Mouse (Mus musculus): ENCODE measurements around the gene Tshz2. TPM values are rescaled to one million over a fixed set of nuclear protein-coding genes. Genes with fewer than 3 reads are reported as not detected.

Gene Tshz2
- polyA plus RNA-seq, 1 experiment from 2014 or later = 50.4 TPM

GRCm38 (mm10) chr2:169790439-169791131 is 157.8 kb downstream of the Tshz2 start:
- ATAC-seq (ENCODE audit: low FRiP score) = peak; percentile 64; the same call in 1 of the 2 replicates
- Histone ChIP-seq H3K27ac (replicated peaks) (peak overlapping the region; percentile 72), H3K27me3 (replicated peaks) (no peaks in the 10 kb centered on the region), H3K4me2 (peak overlapping the region; percentile 56), H3K36me3 (no peaks in the 10 kb centered on the region), H3K4me3 (replicated peaks) (peak overlapping the region; percentile 28), H3K4me1 (peaks cover 46% of the 10 kb centered on the region), H3K9me3 (replicated peaks) (no peaks in the 10 kb centered on the region), H3K9ac (replicated peaks) (peak overlapping the region; percentile 36; the same call in 1 of the 2 replicates)
- WGBS = 2% methylated on average over 12 of the region's 12 CpGs

- ATAC-seq (ENCODE audit: low FRiP score) = no peak
- 18% methylated on average over 3 of the region's 3 CpGs for WGBS
- no peaks in the 10 kb centered on the region for H3K36me3 ChIP-seq
- peaks cover 37% of the 10 kb centered on the region for H3K4me1 ChIP-seq
- no peak overlapping the region for H3K9ac ChIP-seq (replicated peaks)
- H3K27ac ChIP-seq (replicated peaks) = peak overlapping the region; percentile 51
- no peak overlapping the region for H3K4me3 ChIP-seq (replicated peaks)
- H3K9me3 ChIP-seq (replicated peaks) = no peaks in the 10 kb centered on the region
- no peaks in the 10 kb centered on the region for H3K27me3 ChIP-seq (replicated peaks)
- H3K4me2 ChIP-seq = no peak overlapping the region
These were observed 159.9 kb downstream of the Tshz2 start for GRCm38 (mm10) chr2:169792706-169793105.

- Histone ChIP-seq H3K9ac (replicated peaks) (no peak overlapping the region), H3K4me1 (no peaks in the 10 kb centered on the region; the same call in 1 of the 2 replicates), H3K4me2 (no peak overlapping the region), H3K4me3 (replicated peaks) (no peak overlapping the region), H3K36me3 (no peaks in the 10 kb centered on the region), H3K27me3 (replicated peaks) (no peaks in the 10 kb centered on the region), H3K27ac (replicated peaks) (no peak overlapping the region), H3K9me3 (replicated peaks) (no peaks in the 10 kb centered on the region)
- ATAC-seq (ENCODE audit: low FRiP score) = no peak
- WGBS = 85% methylated on average over 6 of the region's 6 CpGs
These were observed 169.4 kb downstream of the Tshz2 start for GRCm38 (mm10) chr2:169802241-169802640.

GRCm38 (mm10) chr2:169804380-169804779 is 171.6 kb downstream of the Tshz2 start:
- no peak for ATAC-seq (ENCODE audit: low FRiP score)
- Histone ChIP-seq H3K9ac (replicated peaks) (no peak overlapping the region), H3K27me3 (replicated peaks) (no peaks in the 10 kb centered on the region), H3K36me3 (no peaks in the 10 kb centered on the region), H3K9me3 (replicated peaks) (no peaks in the 10 kb centered on the region), H3K4me2 (no peak overlapping the region), H3K4me3 (replicated peaks) (no peak overlapping the region), H3K4me1 (0 out of 2 replicates have a peak, but pooled peaks cover 5% of the 10 kb centered on the region), H3K27ac (replicated peaks) (no peak overlapping the region)
- 68% methylated on average over 5 of the region's 5 CpGs for WGBS

- Histone ChIP-seq H3K36me3 (no peaks in the 10 kb centered on the region), H3K4me3 (replicated peaks) (no peak overlapping the region), H3K4me2 (no peak overlapping the region), H3K27ac (replicated peaks) (no peak overlapping the region), H3K9ac (replicated peaks) (no peak overlapping the region), H3K27me3 (replicated peaks) (no peaks in the 10 kb centered on the region), H3K9me3 (replicated peaks) (no peaks in the 10 kb centered on the region), H3K4me1 (peaks cover 10% of the 10 kb centered on the region; the same call in 1 of the 2 replicates)
- ATAC-seq (ENCODE audit: low FRiP score) = no peak
- WGBS = 86% methylated on average over 12 of the region's 12 CpGs
These were observed 172.7 kb downstream of the Tshz2 start for GRCm38 (mm10) chr2:169805545-169805944.

GRCm38 (mm10) chr2:169811589-169811988 is 178.8 kb downstream of the Tshz2 start:
- Histone ChIP-seq H3K36me3 (no peaks in the 10 kb centered on the region), H3K27ac (replicated peaks) (no peak overlapping the region; the same call in 1 of the 2 replicates), H3K9ac (replicated peaks) (no peak overlapping the region), H3K9me3 (replicated peaks) (no peaks in the 10 kb centered on the region), H3K27me3 (replicated peaks) (no peaks in the 10 kb centered on the region), H3K4me2 (0 out of 2 replicates have a peak overlapping the region, but pooled peaks have one; percentile 7), H3K4me1 (peaks cover 47% of the 10 kb centered on the region), H3K4me3 (replicated peaks) (no peak overlapping the region)
- peak; percentile 70 for ATAC-seq (ENCODE audit: low FRiP score)
- WGBS = 20% methylated on average over 5 of the region's 5 CpGs

GRCm38 (mm10) chr2:169812055-169812454 is 179.2 kb downstream of the Tshz2 start:
- Histone ChIP-seq H3K9me3 (replicated peaks) (no peaks in the 10 kb centered on the region), H3K9ac (replicated peaks) (no peak overlapping the region), H3K4me1 (peaks cover 47% of the 10 kb centered on the region), H3K4me2 (0 out of 2 replicates have a peak overlapping the region, but pooled peaks have one; percentile 4), H3K27me3 (replicated peaks) (no peaks in the 10 kb centered on the region), H3K4me3 (replicated peaks) (no peak overlapping the region), H3K27ac (replicated peaks) (peak overlapping the region; percentile 66), H3K36me3 (no peaks in the 10 kb centered on the region)
- 35% methylated on average over 8 of the region's 8 CpGs for WGBS
- ATAC-seq (ENCODE audit: low FRiP score) = peak; percentile 62; the same call in 1 of the 2 replicates

GRCm38 (mm10) chr2:169812940-169813339 is 180.1 kb downstream of the Tshz2 start:
- 86% methylated on average over 7 of the region's 7 CpGs for WGBS
- no peaks in the 10 kb centered on the region for H3K36me3 ChIP-seq
- no peak for ATAC-seq (ENCODE audit: low FRiP score)
- no peak overlapping the region for H3K9ac ChIP-seq (replicated peaks)
- peaks cover 43% of the 10 kb centered on the region for H3K4me1 ChIP-seq
- no peaks in the 10 kb centered on the region for H3K9me3 ChIP-seq (replicated peaks)
- no peaks in the 10 kb centered on the region for H3K27me3 ChIP-seq (replicated peaks)
- H3K4me2 ChIP-seq = no peak overlapping the region
- no peak overlapping the region for H3K4me3 ChIP-seq (replicated peaks)
- peak overlapping the region; percentile 49; the same call in 1 of the 2 replicates for H3K27ac ChIP-seq (replicated peaks)

GRCm38 (mm10) chr2:169814351-169814750 is 181.5 kb downstream of the Tshz2 start:
- Histone ChIP-seq H3K4me1 (peaks cover 46% of the 10 kb centered on the region), H3K27ac (replicated peaks) (peak overlapping the region; percentile 58; the same call in 1 of the 2 replicates), H3K9me3 (replicated peaks) (no peaks in the 10 kb centered on the region), H3K4me3 (replicated peaks) (no peak overlapping the region), H3K4me2 (no peak overlapping the region), H3K9ac (replicated peaks) (no peak overlapping the region), H3K36me3 (no peaks in the 10 kb centered on the region), H3K27me3 (replicated peaks) (no peaks in the 10 kb centered on the region)
- ATAC-seq (ENCODE audit: low FRiP score) = no peak
- WGBS = 81% methylated on average over 3 of the region's 3 CpGs

- peaks cover 46% of the 10 kb centered on the region for H3K4me1 ChIP-seq
- no peaks in the 10 kb centered on the region for H3K9me3 ChIP-seq (replicated peaks)
- no peak overlapping the region for H3K4me2 ChIP-seq
- H3K9ac ChIP-seq (replicated peaks) = no peak overlapping the region
- H3K27me3 ChIP-seq (replicated peaks) = no peaks in the 10 kb centered on the region
- ATAC-seq (ENCODE audit: low FRiP score) = no peak
- 49% methylated on average over 10 of the region's 10 CpGs for WGBS
- H3K36me3 ChIP-seq = no peaks in the 10 kb centered on the region
- no peak overlapping the region for H3K4me3 ChIP-seq (replicated peaks)
- H3K27ac ChIP-seq (replicated peaks) = peak overlapping the region; percentile 58
These were observed 181.9 kb downstream of the Tshz2 start for GRCm38 (mm10) chr2:169814757-169815156.

GRCm38 (mm10) chr2:169821021-169821441 is 188.2 kb downstream of the Tshz2 start:
- ATAC-seq (ENCODE audit: low FRiP score) = no peak
- Histone ChIP-seq H3K27me3 (replicated peaks) (no peaks in the 10 kb centered on the region), H3K4me3 (replicated peaks) (no peak overlapping the region), H3K4me2 (no peak overlapping the region), H3K9ac (replicated peaks) (no peak overlapping the region), H3K36me3 (no peaks in the 10 kb centered on the region), H3K27ac (replicated peaks) (no peak overlapping the region), H3K9me3 (replicated peaks) (no peaks in the 10 kb centered on the region), H3K4me1 (peaks cover 24% of the 10 kb centered on the region)
- 89% methylated on average over 9 of the region's 9 CpGs for WGBS

- no peaks in the 10 kb centered on the region for H3K9me3 ChIP-seq (replicated peaks)
- peaks cover 26% of the 10 kb centered on the region for H3K4me1 ChIP-seq
- peak overlapping the region; percentile 43 for H3K4me2 ChIP-seq
- H3K9ac ChIP-seq (replicated peaks) = peak overlapping the region; percentile 37; the same call in 1 of the 2 replicates
- H3K36me3 ChIP-seq = no peaks in the 10 kb centered on the region
- H3K4me3 ChIP-seq (replicated peaks) = peak overlapping the region; percentile 13; the same call in 1 of the 2 replicates
- ATAC-seq (ENCODE audit: low FRiP score) = peak; percentile 71
- 25% methylated on average over 12 of the region's 12 CpGs for WGBS
- H3K27ac ChIP-seq (replicated peaks) = peak overlapping the region; percentile 67
- no peaks in the 10 kb centered on the region for H3K27me3 ChIP-seq (replicated peaks)
These were observed 193.1 kb downstream of the Tshz2 start for GRCm38 (mm10) chr2:169825908-169826307.
